Mouse (Mus musculus) limb, embryonic 11.5 days (tissue): Measurements from ENCODE around the gene Ube2cbp. TPM values are rescaled to one million over a fixed set of nuclear protein-coding genes. Genes with fewer than 3 reads are reported as not detected.

Experiments
- ATAC-seq: fragments of 200-750 bp; cut with Nextera tagmentation; 2 replicates; pipeline ENCODE4 v1.8.0; 2017; ENCODE audit warnings: low read depth; ENCODE audit not compliant: insufficient number of reproducible peaks, low FRiP score, low TSS enrichment
- DNase-seq: peaks from one replicate; pipeline ENCODE4 v3.0.0-alpha.2; 2015; ENCODE audit warnings: low spot score
- H3K27ac ChIP-seq: fragments of 300-500 bp; sonication (generic); replicated peaks from 2 replicates; pipeline ENCODE4 v1.5.1; 2014; ENCODE audit warnings: low read depth, mild to moderate bottlenecking, low read length
- H3K27me3 ChIP-seq: fragments of 300-500 bp; sonication (generic); 2 replicates; pipeline ENCODE4 v1.6.1; 2014; ENCODE audit warnings: mild to moderate bottlenecking, low read length, mixed read lengths; ENCODE audit not compliant: control insufficient read depth, insufficient read depth
- H3K36me3 ChIP-seq: fragments of 300-500 bp; sonication (generic); 2 replicates; pipeline ENCODE4 v1.6.1; 2014; ENCODE audit warnings: mild to moderate bottlenecking, low read length, moderate library complexity, mixed read lengths; ENCODE audit not compliant: control insufficient read depth, insufficient read depth
- H3K4me1 ChIP-seq: fragments of 300-500 bp; sonication (generic); 2 replicates; pipeline ENCODE4 v1.6.1; 2014; ENCODE audit warnings: low read length, mixed read lengths; ENCODE audit not compliant: control insufficient read depth, insufficient read depth
- H3K4me2 ChIP-seq: fragments of 300-500 bp; sonication (generic); 2 replicates; pipeline ENCODE4 v1.6.1; 2014; ENCODE audit warnings: low read depth, mild to moderate bottlenecking, moderate library complexity; ENCODE audit not compliant: severe bottlenecking
- H3K4me3 ChIP-seq: fragments of 300-500 bp; sonication (generic); 2 replicates; pipeline ENCODE4 v1.5.1; 2014; ENCODE audit warnings: low read depth, low read length
- H3K9ac ChIP-seq: fragments of 300-500 bp; sonication (generic); 2 replicates; pipeline ENCODE4 v1.6.1; 2014; ENCODE audit warnings: mild to moderate bottlenecking, low read length
- H3K9me3 ChIP-seq: fragments of 300-500 bp; sonication (generic); 2 replicates; pipeline ENCODE4 v1.6.1; 2016; ENCODE audit warnings: low read length; ENCODE audit not compliant: control insufficient read depth
- WGBS: fragments of 180-500 bp; shearing (Covaris S2); extraction: QIAGEN DNeasy Blood & Tissue Kit; methylation state at CpG from one replicate; pipeline ENCODE4 v1.1.7; 2014; 5-methylcytosine and 5-hydroxymethylcytosine counted together
- polyA plus RNA-seq: library from polyadenylated mRNA; unstranded; fragments of >200 nt; fragmentation: Nextera tagmentation; extraction: Ambion mirVana; gene quantifications from 2 replicates; pipeline ENCODE4 v1.2.1, GENCODE M21; 2014

The Ube2cbp gene
- 6.5 and 8.0 TPM in 2 replicates for polyA plus RNA-seq

DNA sequence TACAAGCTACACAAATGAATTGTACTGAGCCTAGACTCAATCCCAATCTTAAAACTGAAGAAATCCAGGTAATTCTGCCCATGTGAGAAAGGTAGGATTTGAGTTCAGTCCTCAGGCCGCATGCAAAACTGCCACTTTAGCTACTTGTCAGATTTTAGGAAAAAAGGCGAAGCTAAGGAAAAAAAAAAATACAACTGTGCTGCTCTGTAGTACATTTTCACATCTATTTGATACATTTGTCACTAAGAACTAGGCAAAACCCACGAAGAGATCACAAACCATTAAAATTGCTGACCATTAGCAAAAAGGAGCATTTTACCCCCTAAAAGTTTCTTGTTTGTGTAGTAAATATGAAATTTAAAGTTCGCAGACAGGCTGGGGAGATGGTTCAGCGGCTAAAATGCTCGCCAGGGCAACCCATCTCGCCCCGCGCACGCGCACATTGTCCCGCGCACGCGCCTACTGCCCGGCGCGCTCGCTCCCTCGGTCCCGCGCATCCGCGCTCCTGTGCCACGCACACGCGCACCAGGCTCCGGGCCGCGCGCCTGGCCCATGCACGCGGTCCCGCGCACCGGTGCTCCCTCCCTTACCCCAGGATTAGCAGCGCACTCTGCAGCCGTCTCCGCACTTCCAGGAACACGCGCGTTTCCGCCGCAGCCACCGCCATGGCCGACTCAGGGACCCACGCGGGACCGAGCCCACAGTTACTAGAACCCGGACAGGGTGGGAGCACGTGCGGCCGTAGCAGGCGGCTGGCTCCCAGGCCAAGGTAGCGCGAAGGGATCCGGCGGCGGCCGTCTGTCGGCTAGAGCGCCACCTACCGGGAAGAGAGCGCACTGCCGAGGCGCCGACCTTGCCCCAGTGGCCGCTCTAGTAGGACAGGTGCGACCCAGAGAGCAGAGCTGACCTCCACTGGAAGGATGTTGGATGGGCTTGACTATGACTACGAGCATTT, at the start of gene Ube2cbp:
Gene Ube2cbp, minus strand, starts transcription at position 800 of the 955 bp plus-strand sequence.
- DNase-seq (peak; percentile 92), ATAC-seq (peak; percentile 83)
- Histone ChIP-seq H3K4me1 (no peaks in the 10 kb centered on the region), H3K9me3 (no peaks in the 10 kb centered on the region), H3K9ac (peak within 1 kb of the TSS; percentile 91), H3K27me3 (no peaks in the 10 kb centered on the region), H3K36me3 (no peaks in the 10 kb centered on the region), H3K4me3 (peak within 1 kb of the TSS; percentile 61), H3K4me2 (peak within 1 kb of the TSS; percentile 51), H3K27ac (0 out of 2 replicates have a peak within 1 kb of the TSS, but pooled peaks have one; percentile 42)
- 2% methylated on average over 70 of the region's 70 CpGs for WGBS

DNA sequence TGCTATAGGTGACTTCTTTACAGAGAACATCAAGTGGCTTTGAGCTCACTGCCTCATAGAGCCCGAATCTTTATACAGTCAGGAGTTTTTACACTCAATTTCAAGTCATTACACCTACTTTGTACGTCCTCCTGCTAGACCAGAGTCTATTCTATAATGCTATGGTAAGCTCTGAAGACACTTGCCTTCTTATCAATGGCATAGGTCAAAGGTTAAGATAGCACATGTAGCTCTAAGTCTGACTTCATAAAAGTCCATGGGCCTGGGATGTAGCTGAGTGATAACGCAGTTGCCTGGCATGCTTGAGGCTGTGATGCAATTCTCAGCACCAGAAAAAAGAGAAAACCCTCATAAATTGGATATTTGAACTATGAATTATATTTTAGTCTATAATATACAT, 49.6 kb upstream of the Ube2cbp start:
- Histone ChIP-seq H3K9me3 (no peaks in the 10 kb centered on the region), H3K9ac (no peak overlapping the region), H3K36me3 (no peaks in the 10 kb centered on the region; the same call in 1 of the 2 replicates), H3K27me3 (no peaks in the 10 kb centered on the region), H3K4me2 (no peak overlapping the region), H3K4me1 (no peaks in the 10 kb centered on the region), H3K27ac (no peak overlapping the region), H3K4me3 (no peak overlapping the region)
- no peak for DNase-seq
- no peak for ATAC-seq
- 85% methylated on average over 3 of the region's 3 CpGs for WGBS

DNA sequence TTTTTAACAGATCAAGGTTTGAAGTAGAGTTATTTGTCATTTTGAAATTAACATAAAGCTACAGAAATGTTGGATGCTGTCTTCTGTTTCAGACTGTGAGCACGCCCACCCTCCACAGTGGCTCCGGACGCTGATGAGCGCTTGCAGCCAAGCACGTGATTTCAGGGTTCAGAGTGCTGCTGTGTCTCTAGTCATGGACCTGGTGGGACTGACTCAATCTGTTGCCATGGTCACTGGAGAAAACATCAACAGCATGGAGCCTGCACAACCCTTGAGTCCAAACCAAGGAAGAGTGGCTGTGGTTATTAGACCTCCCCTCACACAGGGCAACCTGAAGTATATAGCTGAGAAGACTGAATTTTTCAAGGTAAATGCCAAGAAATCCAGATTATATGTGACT, 49.0 kb upstream of the Ube2cbp start:
- Histone ChIP-seq H3K27me3 (no peaks in the 10 kb centered on the region), H3K4me1 (no peaks in the 10 kb centered on the region), H3K9ac (no peak overlapping the region), H3K27ac (no peak overlapping the region), H3K36me3 (no peaks in the 10 kb centered on the region; the same call in 1 of the 2 replicates), H3K9me3 (no peaks in the 10 kb centered on the region), H3K4me3 (no peak overlapping the region), H3K4me2 (no peak overlapping the region)
- DNase-seq (no peak), ATAC-seq (no peak)
- 88% methylated on average over 5 of the region's 5 CpGs for WGBS

DNA sequence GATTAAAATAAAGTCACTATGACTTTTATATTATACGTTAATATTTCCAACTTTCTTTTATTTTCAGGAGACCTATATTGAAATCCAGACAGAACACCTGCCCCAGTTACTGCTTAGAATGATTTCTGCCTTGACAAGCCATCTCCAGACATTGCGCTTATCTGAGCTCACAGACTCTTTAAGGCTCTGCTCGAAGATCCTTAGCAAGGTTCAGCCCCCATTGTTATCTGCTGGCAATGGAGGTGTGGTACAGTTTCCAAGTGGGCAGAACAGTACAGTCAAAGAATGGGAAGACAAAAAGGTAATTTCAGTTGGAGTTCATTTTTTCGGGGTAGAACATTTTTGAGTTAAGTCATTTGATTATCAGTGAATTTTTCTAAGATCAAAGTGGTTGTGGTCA, 42.7 kb upstream of the Ube2cbp start:
- WGBS, result 92% methylated on average over 4 of the region's 4 CpGs
- ATAC-seq, result no peak
- Histone ChIP-seq H3K4me2 (no peak overlapping the region), H3K27me3 (no peaks in the 10 kb centered on the region), H3K4me1 (no peaks in the 10 kb centered on the region), H3K9me3 (no peaks in the 10 kb centered on the region), H3K9ac (no peak overlapping the region), H3K36me3 (no peaks in the 10 kb centered on the region), H3K4me3 (no peak overlapping the region), H3K27ac (no peak overlapping the region)
- DNase-seq, result no peak

DNA sequence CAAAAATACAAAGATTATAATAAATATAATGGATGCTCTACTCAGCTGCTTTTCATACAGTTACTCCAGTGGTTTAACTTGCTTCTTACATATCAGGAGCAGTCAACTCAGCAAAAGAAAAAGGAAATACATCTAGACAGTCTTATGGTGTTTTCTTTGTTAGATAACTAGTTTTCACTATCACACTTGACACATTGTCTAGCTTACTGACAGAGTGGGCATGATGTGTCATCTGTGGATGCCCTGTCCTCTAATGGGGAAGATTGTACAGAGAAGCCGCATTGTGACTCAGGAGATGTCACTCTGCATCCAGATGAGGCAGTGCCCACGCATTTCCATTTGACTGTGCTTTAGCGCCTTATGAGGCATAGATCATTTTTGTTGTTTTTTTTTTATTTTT, 34.3 kb upstream of the Ube2cbp start:
- no peaks in the 10 kb centered on the region for H3K36me3 ChIP-seq
- H3K27me3 ChIP-seq, result no peaks in the 10 kb centered on the region
- H3K4me2 ChIP-seq, result no peak overlapping the region
- H3K9me3 ChIP-seq, result no peaks in the 10 kb centered on the region
- WGBS, result 95% methylated on average over 3 of the region's 3 CpGs
- no peak for ATAC-seq
- no peaks in the 10 kb centered on the region for H3K4me1 ChIP-seq
- no peak overlapping the region for H3K9ac ChIP-seq
- no peak overlapping the region for H3K4me3 ChIP-seq
- no peak overlapping the region for H3K27ac ChIP-seq
- no peak for DNase-seq

DNA sequence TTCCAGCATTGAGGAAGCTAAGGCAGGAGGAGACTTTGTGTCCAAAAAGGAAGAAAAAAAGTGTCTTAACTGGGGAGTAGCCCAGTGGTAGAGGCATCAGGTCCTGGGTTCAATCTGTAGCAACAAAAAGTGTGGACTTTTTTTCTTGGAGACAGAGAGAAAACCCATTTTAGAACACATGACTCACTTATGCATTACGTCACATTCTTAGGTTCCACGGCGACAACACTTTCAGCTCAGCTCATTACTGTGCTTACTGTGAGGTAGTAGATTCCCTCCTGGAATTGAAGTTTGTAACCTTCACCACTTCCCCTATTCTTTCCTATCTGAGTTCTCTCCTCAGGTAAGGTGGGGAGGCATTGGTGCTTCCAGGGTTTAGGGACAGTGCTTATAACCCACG, 31.5 kb upstream of the Ube2cbp start:
- Histone ChIP-seq H3K9ac (no peak overlapping the region), H3K4me3 (no peak overlapping the region), H3K9me3 (no peaks in the 10 kb centered on the region), H3K4me2 (no peak overlapping the region), H3K4me1 (no peaks in the 10 kb centered on the region), H3K36me3 (no peaks in the 10 kb centered on the region), H3K27ac (no peak overlapping the region), H3K27me3 (no peaks in the 10 kb centered on the region)
- ATAC-seq (no peak), DNase-seq (no peak)
- 98% methylated on average over 4 of the region's 4 CpGs for WGBS

DNA sequence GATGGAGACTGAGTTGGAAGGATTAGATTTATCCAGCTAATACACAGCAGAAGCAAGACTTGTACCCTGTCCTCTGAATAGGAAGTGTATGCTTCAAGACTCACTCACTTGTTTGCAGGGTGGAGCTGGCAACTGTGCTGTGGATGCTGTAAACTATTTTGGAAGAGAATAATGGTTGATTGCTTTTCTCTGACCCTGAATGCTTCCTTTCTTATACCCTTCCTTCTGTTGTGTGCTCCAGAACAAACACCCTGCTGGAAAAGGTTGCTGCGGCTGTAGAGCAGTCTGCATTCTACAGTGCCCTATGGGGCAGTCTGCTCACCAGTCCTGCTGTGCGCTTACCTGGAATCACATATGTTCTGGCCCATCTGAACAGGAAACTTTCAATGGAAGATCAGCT, 27.0 kb upstream of the Ube2cbp start:
- Histone ChIP-seq H3K27ac (no peak overlapping the region), H3K4me3 (no peak overlapping the region), H3K4me2 (no peak overlapping the region), H3K27me3 (no peaks in the 10 kb centered on the region), H3K9ac (no peak overlapping the region), H3K36me3 (no peaks in the 10 kb centered on the region), H3K4me1 (no peaks in the 10 kb centered on the region), H3K9me3 (no peaks in the 10 kb centered on the region)
- DNase-seq (no peak), ATAC-seq (no peak)
- 87% methylated on average over 2 of the region's 2 CpGs for WGBS

DNA sequence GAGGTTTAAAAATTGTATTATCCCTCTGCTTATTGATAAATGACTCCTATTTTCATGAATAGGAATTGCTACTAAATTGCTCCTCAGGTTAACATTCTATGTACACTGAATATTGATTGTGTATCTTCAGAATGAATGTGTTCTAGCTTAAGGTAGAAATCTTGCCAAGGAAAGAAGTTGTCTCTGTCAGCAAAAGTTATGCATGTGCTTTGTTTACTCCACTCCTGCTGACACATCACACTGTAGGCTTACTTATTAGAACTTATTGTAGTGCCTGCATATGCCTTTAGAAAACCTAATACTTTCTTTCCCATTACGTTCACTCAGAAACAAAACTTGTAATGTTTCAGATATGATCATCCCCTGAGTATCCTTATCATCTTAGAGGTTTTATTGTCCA, 17.5 kb upstream of the Ube2cbp start:
- 95% methylated on average over 1 of the region's 1 CpGs for WGBS

More for the DNA sequence above, 17.5 kb upstream of the Ube2cbp start:
- Histone ChIP-seq H3K9me3 (no peaks in the 10 kb centered on the region), H3K36me3 (no peaks in the 10 kb centered on the region), H3K9ac (no peak overlapping the region), H3K4me2 (no peak overlapping the region), H3K27me3 (no peaks in the 10 kb centered on the region), H3K4me1 (no peaks in the 10 kb centered on the region), H3K4me3 (no peak overlapping the region), H3K27ac (no peak overlapping the region)
- DNase-seq, result no peak
- ATAC-seq, result no peak
